Mouse (Mus musculus) bone marrow macrophage, adult 2 months (primary cell): ENCODE measurements around the gene Hist1h2br.
"Not testable (repeated sequence)": the region's sequence is repeated elsewhere in the genome, so short reads cannot be mapped to it uniquely, and the experiment has no call there.

Experiments
- CTCF ChIP-seq: IDR thresholded peaks from 2 replicates; pipeline ENCODE4 v1.5.1; 2012; ENCODE audit warnings: low read depth, mild to moderate bottlenecking, low read length, moderate library complexity
- POLR2A ChIP-seq: IDR thresholded peaks from 2 replicates; pipeline ENCODE4 v1.6.1; 2012; ENCODE audit warnings: mild to moderate bottlenecking, low read depth, low read length, borderline replicate concordance

GRCm38 (mm10) chr13:21850696-21851095 is 17.2 kb downstream of the Hist1h2br start:
- not testable (repeated sequence) for TF ChIP-seq CTCF, POLR2A
